Mouse (Mus musculus) intestine, embryonic 14.5 days (tissue): ENCODE measurements at regions not wholly inside any gene's neighbourhood (a gene's known extent, or its start where the extent isn't known, plus 50 kb on each side); places are given as distances from the start of the nearest gene placed in this dataset.

Experiments used
- ATAC-seq: fragments of 200-750 bp; cut with Nextera tagmentation; replicated peaks from 2 replicates; pipeline ENCODE4 v1.8.0; 2017; ENCODE audit warnings: low read depth, moderate number of reproducible peaks, moderate TSS enrichment, moderate library complexity; ENCODE audit not compliant: low FRiP score, low TSS enrichment
- DNase-seq: peaks from one replicate; pipeline ENCODE4 v3.0.0-alpha.2; 2018; ENCODE audit warnings: low spot score
- H3K27ac ChIP-seq: fragments of 300-500 bp; sonication (generic); 2 replicates; pipeline ENCODE4 v1.5.1; 2014; ENCODE audit warnings: low read depth, mild to moderate bottlenecking, control low read depth
- H3K27me3 ChIP-seq: fragments of 300-500 bp; sonication (generic); replicated peaks from 2 replicates; pipeline ENCODE4 v1.6.1; 2014; ENCODE audit warnings: low read length, control low read depth; ENCODE audit not compliant: control insufficient read depth, insufficient read depth
- H3K36me3 ChIP-seq: fragments of 300-500 bp; sonication (generic); 2 replicates; pipeline ENCODE4 v1.6.1; 2014; ENCODE audit warnings: low read length, control low read depth; ENCODE audit not compliant: control insufficient read depth, insufficient read depth
- H3K4me1 ChIP-seq: fragments of 300-500 bp; sonication (generic); replicated peaks from 2 replicates; pipeline ENCODE4 v1.6.1; 2014; ENCODE audit warnings: low read length, control low read depth, mixed read lengths; ENCODE audit not compliant: control insufficient read depth, insufficient read depth
- H3K4me2 ChIP-seq: fragments of 300-500 bp; sonication (generic); 2 replicates; pipeline ENCODE4 v1.6.1; 2014; ENCODE audit warnings: low read length
- H3K4me3 ChIP-seq: fragments of 300-500 bp; sonication (generic); 2 replicates; pipeline ENCODE4 v1.5.1; 2014; ENCODE audit warnings: low read depth, low read length, control low read depth, mixed read lengths
- H3K9ac ChIP-seq: fragments of 300-500 bp; sonication (generic); 2 replicates; pipeline ENCODE4 v1.6.1; 2014; ENCODE audit warnings: mild to moderate bottlenecking, low read length
- H3K9me3 ChIP-seq: fragments of 300-500 bp; sonication (generic); 2 replicates; pipeline ENCODE4 v1.6.1; 2016; ENCODE audit warnings: low read length, control low read depth; ENCODE audit not compliant: control insufficient read depth
- WGBS: fragments of 180-500 bp; shearing (Covaris S2); extraction: QIAGEN DNeasy Blood & Tissue Kit; methylation state at CpG from one replicate; pipeline ENCODE4 v1.1.7; 2014; 5-methylcytosine and 5-hydroxymethylcytosine counted together

DNA sequence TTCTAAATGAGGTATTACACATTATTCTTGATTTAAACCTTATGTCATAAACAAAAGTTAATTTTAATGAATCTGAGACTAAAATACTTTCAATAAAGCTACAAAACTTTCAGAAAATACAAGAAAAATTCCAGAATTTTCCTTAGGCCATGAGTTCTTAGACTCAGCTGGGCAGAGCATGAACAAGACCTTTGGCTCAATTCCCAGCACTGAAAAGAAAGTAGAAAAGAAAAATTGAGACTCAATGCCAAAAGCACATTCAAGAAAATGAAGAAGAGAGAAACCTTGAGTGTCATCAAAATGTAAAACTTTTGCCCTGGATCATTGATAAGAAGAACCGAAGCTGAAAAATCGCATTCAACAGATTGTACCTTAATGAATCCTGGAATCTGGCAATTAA is 137.8 kb upstream of the Gm9747 start:
- 91% methylated on average over 2 of the region's 2 CpGs for WGBS
- ATAC-seq = no peak
- no peak overlapping the region for H3K4me3 ChIP-seq

DNA sequence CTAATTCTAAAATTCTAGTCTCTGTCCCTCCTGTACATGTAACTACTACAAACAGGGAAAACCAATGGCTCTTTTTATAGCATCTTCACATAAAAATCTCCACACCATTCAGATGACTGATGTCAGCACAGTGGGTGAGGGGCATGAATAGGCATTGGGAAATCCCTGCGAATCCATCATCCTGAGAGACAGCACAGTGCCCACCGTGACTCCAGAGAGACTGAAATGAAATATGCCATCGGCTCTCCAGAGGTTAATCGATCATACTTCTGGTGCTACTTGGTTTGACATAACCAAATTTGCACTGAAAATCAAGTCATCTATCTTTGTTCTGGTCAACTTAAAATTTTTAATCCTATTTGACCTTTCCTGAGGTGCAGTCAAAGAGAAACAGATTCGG is 126.2 kb upstream of the Gm9747 start:
- no peak overlapping the region for H3K27ac ChIP-seq
- no peaks in the 10 kb centered on the region for H3K4me1 ChIP-seq
- no peak for DNase-seq
- H3K4me2 ChIP-seq = no peak overlapping the region
- H3K27me3 ChIP-seq = no peaks in the 10 kb centered on the region
- 77% methylated on average over 5 of the region's 5 CpGs for WGBS
- no peak overlapping the region for H3K4me3 ChIP-seq
- no peaks in the 10 kb centered on the region for H3K36me3 ChIP-seq
- ATAC-seq = no peak
- no peak overlapping the region for H3K9ac ChIP-seq
- H3K9me3 ChIP-seq = 0 out of 2 replicates have a peak, but pooled peaks cover 4% of the 10 kb centered on the region

More for the DNA sequence above, 137.8 kb upstream of the Gm9747 start:
- Histone ChIP-seq H3K36me3 (no peaks in the 10 kb centered on the region), H3K9me3 (no peaks in the 10 kb centered on the region), H3K4me2 (no peak overlapping the region), H3K4me1 (no peaks in the 10 kb centered on the region), H3K9ac (no peak overlapping the region), H3K27ac (no peak overlapping the region), H3K27me3 (no peaks in the 10 kb centered on the region)
- no peak for DNase-seq

DNA sequence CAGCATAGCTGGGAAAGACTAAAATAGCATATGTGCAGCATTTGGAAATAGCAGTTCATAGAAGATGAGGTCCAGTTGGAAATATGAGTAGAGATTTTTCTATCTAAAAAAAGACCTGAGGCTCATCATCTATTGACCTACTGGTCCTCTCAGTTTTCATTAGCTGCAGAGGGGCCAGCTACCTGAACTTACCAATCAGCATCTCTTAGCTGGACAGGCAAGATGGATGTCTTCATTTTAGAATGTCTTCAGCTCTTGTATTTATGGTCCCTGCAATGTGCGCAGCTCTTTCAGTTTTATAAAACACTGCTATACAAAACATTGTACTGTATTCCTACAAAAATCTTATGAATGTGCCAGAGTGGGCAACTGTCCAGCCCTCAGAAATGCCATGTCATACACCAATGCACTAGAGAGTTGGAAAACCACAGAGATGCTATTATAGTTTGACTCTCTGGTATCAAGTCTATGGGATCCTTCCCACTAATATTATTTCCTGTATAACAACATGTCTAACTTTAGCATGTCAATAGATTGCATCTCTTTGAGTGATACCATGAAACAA is 122.8 kb upstream of the Gm9747 start:
- no peaks in the 10 kb centered on the region for H3K36me3 ChIP-seq
- no peaks in the 10 kb centered on the region for H3K9me3 ChIP-seq
- no peak overlapping the region for H3K4me2 ChIP-seq
- H3K27ac ChIP-seq = no peak overlapping the region
- H3K4me3 ChIP-seq = no peak overlapping the region
- ATAC-seq = no peak
- 68% methylated on average over 1 of the region's 1 CpGs for WGBS
- H3K27me3 ChIP-seq = no peaks in the 10 kb centered on the region
- DNase-seq = no peak
- no peak overlapping the region for H3K9ac ChIP-seq
- H3K4me1 ChIP-seq = 0 out of 2 replicates have a peak, but pooled peaks cover 3% of the 10 kb centered on the region

DNA sequence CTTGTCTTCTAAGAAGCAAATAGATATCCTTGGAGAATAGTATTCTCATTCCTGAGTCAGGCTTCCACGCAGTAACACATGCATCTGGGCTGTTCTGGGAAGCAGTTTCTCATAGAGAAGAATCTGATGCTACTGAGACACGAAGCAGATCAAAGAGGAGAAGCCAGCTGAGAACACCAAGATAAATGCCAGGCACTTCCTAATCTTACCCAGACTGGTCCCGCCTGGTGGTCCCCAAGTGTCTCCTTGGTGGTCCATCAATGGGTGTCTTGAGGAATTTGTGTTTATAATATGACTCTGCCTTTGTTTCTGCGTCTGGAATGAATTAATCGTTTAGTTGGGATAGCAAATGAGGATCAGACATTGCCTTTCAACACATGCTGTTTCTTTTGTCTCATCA is 120.5 kb upstream of the Gm9747 start:
- WGBS = 20% methylated on average over 5 of the region's 5 CpGs
- DNase-seq = no peak

DNA sequence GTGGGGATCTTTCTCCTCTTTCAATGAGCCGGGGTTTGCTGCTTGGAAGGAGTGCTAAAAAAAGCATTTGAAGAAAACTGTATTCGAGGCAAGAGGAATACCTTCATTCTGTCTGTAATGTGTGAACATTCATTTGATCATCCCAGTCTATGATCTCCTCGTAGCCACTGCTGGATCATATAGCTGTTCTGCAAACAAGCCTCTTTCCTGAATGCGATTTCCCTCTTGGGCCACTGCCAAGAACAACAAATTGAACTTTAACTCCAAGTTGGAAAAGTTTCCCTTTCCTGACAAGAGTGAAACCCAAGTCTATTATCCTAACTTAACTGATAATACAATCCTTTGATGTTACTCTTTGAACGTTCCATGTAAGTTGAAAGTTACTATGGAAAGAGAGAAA is 108.4 kb upstream of the Gm9747 start:
- Histone ChIP-seq H3K36me3 (no peaks in the 10 kb centered on the region), H3K9me3 (no peaks in the 10 kb centered on the region), H3K4me2 (no peak overlapping the region), H3K27ac (no peak overlapping the region), H3K27me3 (no peaks in the 10 kb centered on the region), H3K9ac (no peak overlapping the region), H3K4me1 (0 out of 2 replicates have a peak, but pooled peaks cover 4% of the 10 kb centered on the region), H3K4me3 (no peak overlapping the region)
- ATAC-seq (no peak), DNase-seq (no peak)
- 45% methylated on average over 5 of the region's 5 CpGs for WGBS

More for the DNA sequence above, 120.5 kb upstream of the Gm9747 start:
- no peak overlapping the region for H3K4me3 ChIP-seq
- no peak overlapping the region for H3K27ac ChIP-seq
- no peaks in the 10 kb centered on the region for H3K9me3 ChIP-seq
- no peak for ATAC-seq
- H3K4me2 ChIP-seq = no peak overlapping the region
- no peaks in the 10 kb centered on the region for H3K36me3 ChIP-seq
- 0 out of 2 replicates have a peak, but pooled peaks cover 3% of the 10 kb centered on the region for H3K4me1 ChIP-seq
- H3K9ac ChIP-seq = no peak overlapping the region
- no peaks in the 10 kb centered on the region for H3K27me3 ChIP-seq

DNA sequence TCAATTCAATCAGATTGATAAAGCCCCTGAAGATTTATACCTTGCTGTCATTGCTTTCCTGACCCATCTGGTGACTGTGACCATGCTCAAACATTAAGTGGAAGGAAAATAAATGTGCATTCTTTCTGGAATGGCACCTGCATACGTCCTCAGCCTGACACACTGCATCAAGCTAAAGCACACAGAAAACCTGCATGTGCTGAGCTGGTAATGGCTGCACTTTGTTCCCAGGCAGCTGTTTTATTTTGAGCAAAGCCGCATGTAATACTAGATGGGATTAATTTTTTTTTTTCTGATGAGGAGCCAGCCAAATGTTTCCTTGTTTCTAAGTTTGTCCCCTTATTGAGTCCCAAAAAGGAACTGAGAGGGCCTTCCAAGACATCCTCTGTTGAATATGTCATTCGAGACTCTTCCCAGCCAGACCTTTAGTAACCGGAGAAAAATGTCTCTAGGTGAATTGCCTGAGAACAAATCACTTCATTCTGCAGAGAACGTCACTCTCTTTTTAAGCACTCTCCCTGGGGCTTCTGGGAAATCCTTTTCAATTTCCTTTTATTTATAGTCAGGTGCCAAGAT is 103.1 kb upstream of the Gm9747 start:
- no peak for DNase-seq
- 34% methylated on average over 5 of the region's 5 CpGs for WGBS
- no peaks in the 10 kb centered on the region for H3K9me3 ChIP-seq

DNA sequence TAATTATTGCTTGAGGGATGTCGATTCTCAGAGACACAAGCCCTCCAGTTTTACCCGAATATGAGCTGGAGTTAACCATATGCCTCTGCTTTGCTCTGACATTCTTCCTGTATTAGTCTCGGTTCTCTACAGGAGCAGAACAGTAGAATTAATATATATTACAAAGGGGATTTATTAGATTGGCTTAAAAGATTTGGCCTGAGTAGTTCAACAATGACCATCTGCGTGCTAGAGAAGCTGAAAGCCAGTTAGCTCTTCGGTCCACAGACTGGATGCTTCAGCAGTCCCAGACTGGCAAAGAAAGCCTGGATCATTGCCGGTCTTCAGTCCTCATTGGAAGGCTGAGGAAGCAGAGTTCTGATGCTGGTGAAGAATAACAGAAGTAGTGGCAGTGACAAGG is 100.4 kb upstream of the Gm9747 start:
- ATAC-seq (no peak), DNase-seq (no peak)

More for the DNA sequence above, 103.1 kb upstream of the Gm9747 start:
- H3K4me2 ChIP-seq = no peak overlapping the region
- no peaks in the 10 kb centered on the region for H3K27me3 ChIP-seq
- H3K4me3 ChIP-seq = no peak overlapping the region
- H3K36me3 ChIP-seq = no peaks in the 10 kb centered on the region
- H3K9ac ChIP-seq = no peak overlapping the region
- no peaks in the 10 kb centered on the region for H3K4me1 ChIP-seq
- ATAC-seq = no peak
- H3K27ac ChIP-seq = no peak overlapping the region

DNA sequence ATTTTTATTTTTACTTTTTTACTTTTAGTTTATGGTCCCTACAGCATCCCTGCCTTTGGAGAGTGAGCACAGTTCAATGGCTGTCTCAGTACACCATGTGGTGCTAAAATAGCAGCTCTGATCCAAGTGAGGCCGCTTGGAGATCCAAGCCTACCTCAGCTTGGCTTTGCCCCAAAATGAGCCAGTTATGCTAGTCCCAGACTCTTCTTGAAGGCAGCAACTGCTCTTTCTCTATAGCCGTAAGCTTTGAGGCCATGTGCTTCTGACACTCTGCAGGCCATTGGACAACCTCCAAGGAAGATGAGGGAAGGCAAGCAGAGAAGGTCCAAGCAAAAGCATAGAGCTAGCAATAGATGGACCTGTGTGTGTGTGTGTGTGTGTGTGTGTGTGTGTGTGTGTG is 98.0 kb upstream of the Gm9747 start:
- H3K4me3 ChIP-seq = no peak overlapping the region
- 67% methylated on average over 2 of the region's 2 CpGs for WGBS
- H3K27ac ChIP-seq = no peak overlapping the region
- H3K9me3 ChIP-seq = no peaks in the 10 kb centered on the region
- DNase-seq = no peak
- no peaks in the 10 kb centered on the region for H3K4me1 ChIP-seq
- H3K27me3 ChIP-seq = no peaks in the 10 kb centered on the region
- no peaks in the 10 kb centered on the region for H3K36me3 ChIP-seq
- no peak overlapping the region for H3K4me2 ChIP-seq
- ATAC-seq = no peak
- H3K9ac ChIP-seq = no peak overlapping the region

More for the DNA sequence above, 100.4 kb upstream of the Gm9747 start:
- H3K4me2 ChIP-seq = no peak overlapping the region
- no peaks in the 10 kb centered on the region for H3K36me3 ChIP-seq
- no peak overlapping the region for H3K27ac ChIP-seq
- no peaks in the 10 kb centered on the region for H3K27me3 ChIP-seq
- H3K4me3 ChIP-seq = no peak overlapping the region
- 88% methylated on average over 6 of the region's 6 CpGs for WGBS
- no peak overlapping the region for H3K9ac ChIP-seq
- H3K4me1 ChIP-seq = no peaks in the 10 kb centered on the region
- H3K9me3 ChIP-seq = no peaks in the 10 kb centered on the region

DNA sequence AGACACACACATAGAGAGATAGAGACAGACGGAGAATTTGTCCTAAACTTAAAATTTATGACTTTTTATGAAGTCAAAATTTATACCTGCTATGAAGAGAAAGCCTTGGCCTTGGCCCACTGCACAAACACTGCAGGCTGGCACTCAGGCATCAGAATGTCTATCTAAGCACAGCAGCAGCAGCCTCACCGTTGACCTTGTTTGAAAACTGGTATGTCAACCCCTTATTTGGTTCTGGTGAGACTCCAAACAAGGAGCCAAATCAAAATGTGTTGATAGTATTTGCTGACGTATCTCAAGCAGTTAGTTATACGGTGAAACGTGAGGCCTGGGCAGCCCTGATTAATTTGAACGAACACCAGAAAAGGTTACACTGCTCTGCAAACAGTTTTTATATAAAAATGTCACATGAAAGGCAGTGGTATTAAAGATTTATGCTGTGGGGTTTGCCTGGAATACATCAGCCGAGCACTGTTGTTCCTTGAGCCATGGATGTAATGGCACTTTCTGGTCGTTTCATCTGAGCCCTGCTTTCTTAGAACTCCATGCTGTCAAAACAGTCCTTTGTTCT is 97.1 kb upstream of the Gm9747 start:
- Histone ChIP-seq H3K9me3 (no peaks in the 10 kb centered on the region), H3K27me3 (no peaks in the 10 kb centered on the region), H3K4me2 (no peak overlapping the region), H3K36me3 (no peaks in the 10 kb centered on the region), H3K4me1 (no peaks in the 10 kb centered on the region), H3K27ac (no peak overlapping the region), H3K4me3 (no peak overlapping the region), H3K9ac (no peak overlapping the region)
- DNase-seq (no peak), ATAC-seq (no peak)
- 25% methylated on average over 8 of the region's 8 CpGs for WGBS
